Mouse (Mus musculus) frontal cortex, postnatal 36 days (tissue): ENCODE results near the gene Taf13.
A peak's percentile ranks its signal among the peaks of the same experiment; 100 is the strongest.

Experiments used
- DNase-seq, 2 experiments: peaks; one replicate each; pipeline ENCODE4 v3.0.0; 2022; ENCODE audit warnings: low spot score in 2 of 2

Gene Taf13

GRCm38 (mm10) chr3:108572309-108573010 is 962 bp downstream of the Taf13 start:
- DNase-seq = no peak

- no peak for DNase-seq
Measured at GRCm38 (mm10) chr3:108574018-108574417, 2.5 kb downstream of the Taf13 start.

GRCm38 (mm10) chr3:108584580-108584979 is 13.1 kb downstream of the Taf13 start:
- DNase-seq = no peak

GRCm38 (mm10) chr3:108588446-108588845 is 16.9 kb downstream of the Taf13 start:
- no peak for DNase-seq

- DNase-seq = peak; percentile 96 to 97
Measured at GRCm38 (mm10) chr3:108590786-108591529, 19.5 kb downstream of the Taf13 start, which contains the start of gene Wdr47. Gene Wdr47, plus strand, starts transcription at chr3:108591279.

GRCm38 (mm10) chr3:108591530-108592522 is 20.3 kb downstream of the Taf13 start:
- DNase-seq = peak in 1 of 2 experiments; percentile 18

- no peak for DNase-seq
Measured at GRCm38 (mm10) chr3:108608906-108609305, 37.4 kb downstream of the Taf13 start.
